Mouse (Mus musculus) urinary bladder, postnatal 10 days (tissue): ENCODE results near the gene Olfr67.
"Not testable (repeated sequence)": the region's sequence is repeated elsewhere in the genome, so short reads cannot be mapped to it uniquely, and the experiment has no call there.

Source experiments
- DNase-seq: peaks from one replicate; pipeline ENCODE4 v3.0.0; 2022; ENCODE audit warnings: low spot score

Olfr67 gene

GRCm38 (mm10) chr7:103771494-103771893 is 20.1 kb downstream of the Olfr67 start, which contains the start of gene Olfr69:
Gene Olfr69 (minus strand): TSS chr7:103771594.
- no peak for DNase-seq

GRCm38 (mm10) chr7:103767687-103768086 is 23.9 kb downstream of the Olfr67 start:
- not testable (repeated sequence) for DNase-seq

- DNase-seq: not testable (repeated sequence)
Observed at GRCm38 (mm10) chr7:103762212-103762611, 29.4 kb downstream of the Olfr67 start.

GRCm38 (mm10) chr7:103757233-103757632 is 34.4 kb downstream of the Olfr67 start, which contains the start of gene Olfr630:
Gene Olfr630 (minus strand): TSS chr7:103757333.
- no peak for DNase-seq

GRCm38 (mm10) chr7:103744843-103745242 is 46.8 kb downstream of the Olfr67 start, which contains the start of gene Olfr629:
Gene Olfr629 (minus strand): TSS chr7:103744943.
- no peak for DNase-seq
